Mouse (Mus musculus) adrenal gland, adult 18-20 months (tissue): Measurements from ENCODE around the gene Sipa1l3. TPM values are rescaled to one million over a fixed set of nuclear protein-coding genes. Genes with fewer than 3 reads are reported as not detected.

Experiments
- DNase-seq, 2 experiments: peaks; one replicate each; pipeline ENCODE4 v3.0.0; 2021 to 2022; ENCODE audit warnings: low spot score in 2 of 2
- total RNA-seq, 2 experiments: library from RNA; stranded (reverse); gene quantifications; 1 replicate in 1 of 2; 2 replicates in 1 of 2; pipeline ENCODE4 v1.2.3; 2021

Sipa1l3 gene
- total RNA-seq, 2 experiments from 2014 or later = 23.5 to 42.5 TPM

DNA sequence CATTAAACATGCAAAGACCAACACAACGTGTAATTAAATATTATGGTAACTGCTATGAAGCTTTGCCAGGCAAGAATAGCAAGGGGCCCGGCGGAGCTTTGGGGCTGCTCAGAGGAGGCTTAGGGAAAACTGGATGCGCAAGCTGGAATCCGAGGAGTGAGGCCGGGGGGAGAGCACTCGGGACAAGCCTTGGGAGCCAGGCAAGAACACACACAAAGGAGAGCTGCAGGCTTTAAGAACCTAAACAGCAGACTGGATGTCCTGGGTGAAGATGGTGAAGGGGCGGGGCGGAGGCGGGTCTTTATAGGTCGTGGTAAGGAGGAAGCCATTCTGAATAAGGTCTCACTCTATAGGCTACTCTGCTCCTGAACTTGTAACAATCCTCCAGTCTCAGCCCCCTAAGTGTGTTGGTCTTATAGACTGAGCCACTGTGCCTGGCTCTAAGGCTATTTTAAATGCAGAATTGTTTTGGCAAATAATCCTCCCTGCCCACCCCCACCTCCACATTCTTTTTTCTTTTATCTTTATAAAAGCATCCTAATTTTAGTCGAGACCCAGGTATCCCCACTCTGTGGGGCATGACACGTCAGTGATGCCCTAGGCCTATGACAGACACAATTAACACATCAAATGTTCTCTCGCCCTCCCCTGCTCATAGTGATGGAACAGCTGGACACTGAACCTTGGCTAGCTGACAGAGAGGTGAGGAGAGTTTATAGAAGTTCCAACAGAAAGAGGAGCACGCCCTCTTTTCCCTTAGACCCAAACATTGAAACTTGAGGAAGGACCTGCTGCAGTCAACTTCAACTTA is 36.9 kb downstream of the Sipa1l3 start:
- no peak for DNase-seq

DNA sequence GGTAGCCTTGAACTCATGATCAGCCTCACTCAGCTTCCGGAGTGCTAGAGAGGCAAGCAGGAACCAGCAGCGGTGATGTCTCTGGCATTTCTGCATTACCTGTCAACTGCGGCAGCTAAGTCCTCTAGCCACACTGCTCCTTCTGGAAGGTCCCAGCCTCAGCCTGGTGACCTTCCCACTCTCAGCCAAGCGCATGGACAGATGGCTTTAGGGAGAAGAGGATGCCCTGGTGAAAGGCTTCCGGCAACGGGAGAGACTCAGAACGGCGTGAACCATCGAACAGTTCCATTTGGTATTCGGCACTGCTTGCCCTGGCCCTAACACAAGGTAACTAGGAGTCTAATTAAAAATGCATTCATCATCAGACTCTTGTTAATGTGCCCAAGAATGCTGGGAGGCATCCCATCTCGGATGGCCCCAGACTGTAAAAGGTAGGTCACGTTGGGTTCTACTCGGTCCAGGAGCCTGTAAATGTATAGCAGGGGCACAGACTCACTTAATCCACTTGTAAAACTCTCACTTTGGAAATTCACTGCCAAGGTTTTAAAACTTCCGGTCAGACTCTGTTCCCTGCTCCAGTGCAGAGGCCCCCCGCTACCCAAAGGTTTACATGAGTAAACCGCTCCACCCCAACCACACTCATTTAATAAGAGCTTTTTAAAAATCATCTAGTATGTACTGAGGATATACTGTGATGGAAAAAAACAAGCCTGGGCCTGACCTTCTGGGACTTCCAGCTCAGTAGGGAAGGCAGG is 37.7 kb downstream of the Sipa1l3 start:
- DNase-seq = no peak

DNA sequence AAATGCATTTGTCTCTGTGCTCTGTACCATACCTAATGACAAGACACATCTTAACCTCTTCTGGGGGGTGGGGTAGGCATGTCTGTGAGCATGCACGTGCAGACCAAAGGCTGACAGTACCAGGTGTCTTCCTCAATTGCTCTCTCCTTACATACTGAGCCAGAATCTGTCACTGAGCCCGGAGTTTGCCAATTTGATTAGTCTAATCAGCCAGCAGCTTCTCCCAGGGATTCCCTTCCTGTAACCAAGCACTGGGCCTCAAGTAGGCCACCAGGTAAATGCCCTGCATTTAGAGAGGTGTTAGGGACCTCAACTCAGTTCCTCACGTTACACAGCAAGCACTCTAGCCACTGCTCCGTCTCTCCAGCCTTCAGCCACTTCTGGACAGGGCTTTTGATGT is 38.3 kb downstream of the Sipa1l3 start:
- no peak for DNase-seq

DNA sequence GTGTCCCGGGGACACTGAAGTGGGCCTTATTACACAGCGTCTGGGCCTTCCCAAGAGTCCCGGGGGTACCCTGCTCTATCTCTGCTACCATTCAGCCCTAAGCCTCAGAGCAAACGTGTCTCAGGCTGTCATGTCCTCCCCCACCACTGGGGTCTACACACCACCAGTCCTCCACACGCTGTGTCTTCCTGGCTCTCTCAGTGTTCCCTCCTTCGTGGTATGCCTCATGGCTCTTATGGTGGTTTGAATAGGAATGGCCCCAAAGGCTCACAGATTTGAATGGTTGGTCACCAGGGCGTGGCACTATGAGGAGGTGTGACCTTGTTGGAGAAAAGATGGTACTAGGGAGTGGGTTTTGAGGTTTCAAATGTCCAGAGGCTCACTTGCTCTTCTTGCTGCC is 43.4 kb downstream of the Sipa1l3 start:
- DNase-seq = no peak

DNA sequence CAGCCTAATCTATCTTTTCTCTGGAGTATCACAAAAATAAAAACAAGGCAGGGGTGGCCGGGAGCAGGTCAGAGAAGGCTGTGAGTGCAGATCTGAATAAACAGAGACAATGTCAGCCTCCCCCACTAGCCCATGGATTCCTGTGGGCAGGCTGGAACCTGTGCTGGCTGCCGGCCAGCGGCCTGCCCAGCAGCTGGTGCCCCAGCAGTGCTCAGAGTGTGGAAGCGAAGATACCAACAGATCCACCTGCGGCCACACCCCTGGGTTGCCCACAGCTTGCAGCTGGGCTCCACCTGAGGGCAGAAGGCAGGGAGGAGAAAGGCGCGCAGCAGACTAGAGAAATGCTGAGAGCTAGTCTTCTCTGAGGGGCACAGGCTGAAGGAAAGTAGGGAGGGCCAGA is 47.1 kb downstream of the Sipa1l3 start:
- DNase-seq = no peak

DNA sequence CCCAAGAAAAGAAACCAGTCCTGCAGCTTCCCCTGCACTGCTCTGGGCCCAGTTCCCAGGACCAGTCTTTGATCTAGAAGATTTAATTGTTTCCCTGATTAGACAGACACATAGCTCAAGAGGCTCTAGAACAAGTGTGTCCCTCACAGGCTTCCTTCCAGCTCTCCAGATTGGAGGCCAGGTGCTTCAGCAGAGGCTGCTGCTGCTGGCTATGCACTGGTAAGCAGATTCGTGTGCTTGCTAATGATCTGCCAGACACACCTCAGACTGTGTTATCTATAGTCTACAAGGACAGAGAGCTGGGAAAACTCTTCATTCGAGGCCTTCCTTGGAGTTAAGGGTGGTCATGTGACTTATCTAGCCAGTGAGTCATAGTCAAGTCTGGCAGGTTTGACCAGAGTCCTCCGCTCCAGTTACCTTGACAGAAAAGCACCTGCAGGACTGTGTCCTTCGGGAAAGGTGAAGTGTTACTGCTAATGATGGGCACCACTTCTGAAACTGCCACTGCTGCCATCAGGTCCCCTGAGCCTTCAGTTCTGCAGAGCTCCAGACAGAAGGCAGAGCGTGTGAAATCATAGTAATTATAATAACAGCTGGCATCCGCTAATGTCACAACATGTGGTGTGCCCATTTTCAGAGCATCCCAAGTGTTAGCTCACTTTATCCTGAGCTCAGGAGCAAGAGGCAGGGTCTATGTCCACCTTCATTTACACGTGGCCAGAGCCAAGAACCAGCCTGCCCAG is 48.7 kb downstream of the Sipa1l3 start:
- DNase-seq = no peak

DNA sequence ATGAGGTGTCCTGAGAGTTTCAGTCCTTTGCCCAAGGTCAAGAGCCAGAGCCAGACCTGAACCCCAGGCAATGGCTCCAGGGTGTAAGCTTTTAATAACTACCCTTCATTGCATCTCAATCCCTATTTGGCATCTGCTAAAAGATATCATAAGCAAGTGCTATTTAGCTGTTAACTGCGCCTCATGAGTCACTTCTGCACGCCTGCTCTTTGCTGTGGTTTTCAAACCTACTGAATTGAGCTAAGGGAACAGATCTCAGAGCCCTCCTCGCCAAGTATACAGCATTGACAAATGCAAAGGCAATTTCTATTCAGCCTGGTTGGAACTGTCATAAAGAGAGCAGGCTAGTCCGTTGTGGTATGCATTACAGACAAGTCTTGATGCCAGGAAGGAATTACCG is 49.8 kb downstream of the Sipa1l3 start:
- no peak for DNase-seq

DNA sequence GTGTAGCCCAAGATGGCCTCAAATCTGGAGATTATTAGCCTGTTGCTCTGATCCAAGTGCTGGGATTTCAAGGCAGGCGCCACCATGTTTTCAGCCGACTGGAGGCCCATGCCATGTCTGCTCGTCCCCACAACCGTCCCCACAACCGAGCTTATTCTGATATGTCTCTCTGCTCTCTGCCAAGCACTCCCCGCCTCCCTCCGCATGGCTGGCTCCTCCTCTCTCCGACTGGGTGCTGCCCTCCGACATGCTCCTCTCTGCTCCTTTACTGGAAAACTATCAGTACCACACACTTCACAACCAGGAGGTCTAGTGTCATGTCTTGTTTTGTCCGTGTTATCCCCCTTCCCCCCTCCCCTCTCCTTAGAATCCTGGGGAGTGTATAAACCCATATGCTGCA is 51.9 kb downstream of the Sipa1l3 start:
- no peak for DNase-seq

DNA sequence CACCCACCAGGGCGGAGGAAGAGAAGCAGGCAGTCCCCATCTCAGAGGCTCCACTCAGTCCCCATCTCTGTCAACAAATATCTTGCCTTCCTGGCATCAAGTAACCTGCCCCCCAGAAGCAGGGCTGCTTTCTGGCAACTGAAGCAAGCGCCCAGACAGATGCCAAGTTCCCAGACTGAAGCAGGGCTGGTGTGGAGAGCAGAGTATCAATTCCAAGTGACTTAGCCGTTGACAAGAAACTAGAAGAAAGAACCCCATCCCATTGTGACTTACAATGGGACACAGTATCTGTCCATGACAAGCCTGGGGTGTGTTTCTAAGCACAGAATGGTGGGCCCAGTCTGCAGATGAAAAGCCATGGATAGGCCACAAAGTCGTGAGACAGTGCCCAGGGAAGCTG is 52.7 kb downstream of the Sipa1l3 start:
- DNase-seq = no peak

DNA sequence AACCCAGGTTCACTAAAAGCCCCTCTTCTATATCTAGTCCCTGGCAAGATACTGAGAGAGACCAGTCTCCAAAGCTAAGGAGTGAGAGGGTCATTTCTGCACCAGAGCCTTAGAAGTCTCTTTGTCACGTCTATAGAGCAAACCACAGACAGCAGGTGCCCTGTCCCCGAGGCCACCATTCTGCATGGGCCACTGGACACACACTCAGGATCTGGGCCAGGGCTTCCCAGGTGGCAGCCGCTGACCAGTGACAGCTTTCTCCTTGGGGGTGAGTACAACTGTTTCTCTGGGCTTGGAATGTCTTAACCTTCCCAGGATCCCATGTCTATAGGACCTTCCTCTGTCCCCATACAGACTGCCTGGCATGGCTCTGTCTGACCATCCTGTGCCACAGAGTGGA is 55.6 kb downstream of the Sipa1l3 start:
- DNase-seq = no peak

DNA sequence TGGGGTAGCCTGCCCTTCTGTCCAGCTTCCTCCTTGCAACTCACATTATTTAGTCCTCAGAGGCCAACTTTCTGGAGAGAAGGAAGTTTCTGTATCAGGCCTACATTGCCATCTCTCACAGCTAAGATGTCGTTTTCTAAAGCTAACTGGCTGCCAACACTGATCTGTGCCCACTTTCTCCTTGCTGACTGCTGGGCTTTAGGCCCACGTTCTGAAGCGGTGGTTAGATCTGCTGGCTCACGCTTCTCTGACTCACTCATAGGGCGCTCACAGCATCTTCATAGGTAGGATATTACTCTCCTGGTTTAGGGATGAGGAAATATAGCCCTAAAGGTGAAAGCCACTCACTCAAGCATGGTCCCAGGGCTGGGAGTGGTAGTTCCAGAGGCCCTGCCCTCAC is 56.3 kb downstream of the Sipa1l3 start:
- no peak for DNase-seq

DNA sequence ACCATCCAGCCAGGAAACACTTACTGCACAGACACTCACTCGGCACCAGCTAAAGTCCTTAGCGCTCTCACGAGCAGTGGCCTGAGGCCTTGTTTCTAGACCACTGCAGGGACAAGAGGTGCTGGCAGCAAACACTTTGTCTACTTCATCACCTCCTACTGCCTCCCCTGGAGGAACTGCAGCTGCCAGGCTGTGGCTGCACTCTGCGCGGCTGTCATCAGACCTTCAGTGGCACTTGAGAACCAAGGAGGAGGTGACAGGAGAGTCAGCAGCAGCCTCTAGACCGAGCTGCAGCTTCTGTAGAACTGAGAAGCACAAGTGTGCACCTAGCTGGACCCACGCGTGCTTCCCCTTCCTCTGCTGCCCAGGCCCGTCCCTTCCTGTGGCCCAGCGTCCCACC is 56.9 kb downstream of the Sipa1l3 start:
- DNase-seq = no peak

DNA sequence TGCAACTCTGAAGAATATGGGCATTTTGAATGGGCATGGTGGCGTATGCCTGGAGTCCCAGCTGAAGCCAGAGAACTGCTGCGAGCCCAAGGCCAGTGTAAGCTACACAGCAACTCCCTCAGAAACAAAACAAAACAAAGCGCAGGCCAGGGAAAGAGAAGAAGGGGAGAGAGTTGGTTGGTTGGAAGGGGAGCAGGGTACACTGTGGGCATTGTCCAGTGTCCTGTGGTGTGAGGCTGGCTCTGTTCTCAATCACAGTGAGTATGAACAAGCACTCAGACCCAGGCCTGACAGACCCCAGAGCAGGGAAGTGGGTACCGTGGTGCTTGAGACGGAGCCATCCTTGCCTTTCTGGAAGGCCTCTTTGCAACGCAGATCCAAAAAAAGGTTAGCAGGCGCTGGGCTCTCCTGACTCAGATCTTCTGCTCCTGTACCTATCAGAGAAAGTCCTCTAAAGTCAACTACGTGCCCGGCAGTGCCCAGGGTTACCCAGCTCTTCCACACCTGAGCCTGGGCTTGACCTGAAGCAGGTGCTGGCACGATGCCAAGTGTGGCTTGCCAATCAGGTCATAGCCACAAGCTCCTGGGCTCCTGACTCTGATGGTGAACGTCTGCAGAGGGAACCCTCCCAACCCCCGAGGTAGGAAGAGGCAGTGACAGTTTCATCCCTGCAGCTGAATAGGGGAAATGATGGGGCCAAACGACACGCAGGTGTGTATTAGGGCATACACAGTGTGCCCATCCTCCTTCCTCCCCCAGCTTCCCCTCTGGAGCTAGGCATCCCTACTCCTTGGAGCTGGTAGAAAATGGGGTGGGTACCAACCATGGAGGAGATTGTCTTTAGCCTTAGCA is 59.3 kb downstream of the Sipa1l3 start:
- DNase-seq = no peak

DNA sequence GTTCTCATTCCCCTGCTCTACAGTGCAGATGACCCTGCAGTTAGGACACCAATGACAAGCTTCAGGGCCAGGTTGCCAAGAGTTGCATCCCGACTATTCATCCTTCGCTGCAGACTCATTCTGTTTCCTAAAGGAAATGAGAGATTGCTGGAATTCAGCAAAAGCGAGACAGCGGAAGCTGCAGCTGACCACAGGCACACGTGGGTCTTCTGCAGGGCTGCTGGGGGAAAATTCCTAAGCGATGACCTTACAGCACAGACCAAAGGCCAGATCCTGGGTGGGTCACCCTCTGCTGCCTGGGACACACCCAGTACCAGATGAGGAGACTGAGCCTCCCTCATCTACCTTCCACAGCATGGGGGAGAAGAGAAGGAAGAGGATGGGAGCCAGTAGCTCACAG is 60.7 kb downstream of the Sipa1l3 start:
- DNase-seq = no peak

DNA sequence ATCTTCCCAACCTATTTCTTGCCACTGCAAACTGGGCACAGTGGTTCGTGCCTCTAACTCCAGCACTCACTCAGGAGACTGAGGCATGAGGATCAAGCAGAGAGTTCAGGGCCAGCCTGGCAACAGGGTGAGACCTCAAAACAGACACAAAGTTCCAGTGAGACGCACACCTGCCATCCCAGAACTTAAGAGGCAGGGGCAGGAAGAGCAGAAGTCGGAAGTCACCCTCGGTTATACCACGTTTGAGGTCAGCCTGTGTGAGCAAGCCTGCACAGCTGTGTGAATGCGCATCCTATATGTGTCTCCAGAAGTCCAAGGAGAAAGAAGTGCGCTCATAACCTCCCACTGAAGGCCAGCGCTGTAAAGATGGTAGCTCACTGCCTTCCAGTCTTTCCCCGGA is 61.7 kb downstream of the Sipa1l3 start:
- DNase-seq = no peak

DNA sequence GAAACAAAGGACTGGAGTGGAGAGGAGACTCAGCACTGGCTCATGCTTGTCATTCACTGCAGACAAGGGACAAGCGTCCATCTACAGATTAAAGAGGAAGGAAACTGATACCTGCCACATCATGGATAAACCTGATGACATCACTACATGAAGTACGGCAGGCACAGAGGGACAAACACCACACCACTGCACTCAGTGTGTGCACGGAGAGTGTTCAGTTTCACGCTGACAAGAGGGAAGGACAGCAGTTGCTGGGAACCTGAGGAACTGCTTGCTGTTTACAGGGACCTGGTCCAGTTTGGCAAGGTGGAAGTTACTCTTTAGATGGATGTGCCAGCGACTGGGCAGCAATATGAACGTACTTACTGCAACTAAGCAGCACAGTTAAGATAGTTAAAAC is 62.9 kb downstream of the Sipa1l3 start:
- DNase-seq = no peak

DNA sequence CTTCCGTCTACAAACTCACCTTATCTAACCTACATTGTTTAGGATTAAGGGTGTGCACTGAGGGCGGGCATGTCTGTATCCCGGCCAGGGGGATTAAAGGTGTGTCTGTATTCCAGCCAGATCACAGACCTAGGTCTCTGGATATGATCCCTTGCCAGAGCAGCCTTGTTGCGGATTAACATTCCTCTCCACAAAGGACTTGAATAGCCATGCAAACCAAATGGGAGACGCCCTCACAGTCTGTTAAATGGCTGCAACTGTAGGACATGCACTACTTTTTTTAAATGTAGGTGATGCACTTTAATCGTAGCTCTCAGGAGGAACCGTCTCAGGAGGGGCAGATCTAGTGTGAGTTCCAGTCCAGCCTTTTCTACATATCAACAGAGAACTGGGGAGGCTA is 63.5 kb downstream of the Sipa1l3 start:
- DNase-seq = no peak

DNA sequence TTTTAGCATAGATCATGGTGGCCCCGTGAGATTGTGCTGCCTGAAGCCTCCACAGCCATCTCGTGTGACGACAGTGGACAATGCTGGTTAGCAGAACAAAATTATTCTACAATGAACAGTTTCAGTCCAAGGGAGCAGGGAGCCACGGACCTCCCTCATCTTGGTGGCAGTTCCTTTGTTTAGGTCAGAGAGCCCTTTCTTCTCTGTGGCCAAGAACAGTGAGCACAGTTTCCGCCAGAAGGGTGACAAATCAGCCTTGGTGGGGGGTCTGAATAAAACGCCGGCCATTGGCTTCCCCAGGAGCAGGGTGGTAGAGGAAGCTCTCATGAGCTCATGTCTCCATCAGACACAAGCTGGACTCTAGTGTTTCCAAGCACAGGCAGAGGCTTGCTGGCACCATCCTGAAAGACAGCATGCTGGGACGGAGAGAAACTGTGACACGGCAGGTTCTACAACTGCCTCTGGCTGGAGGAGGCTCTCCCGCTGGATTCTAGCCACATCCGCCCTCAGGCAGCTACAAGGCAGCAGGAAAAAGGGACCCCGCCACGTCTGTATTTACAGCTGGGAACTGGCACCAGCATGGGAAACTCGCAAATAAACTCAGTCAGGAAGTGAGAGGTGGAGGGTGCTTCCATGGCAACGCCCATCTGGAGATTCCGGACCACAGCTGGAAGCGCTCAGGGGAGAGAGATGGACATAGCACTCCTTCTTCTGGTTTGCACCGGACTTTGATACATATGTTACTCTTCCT is 65.3 kb downstream of the Sipa1l3 start:
- peak in 1 of 2 experiments; percentile 42 for DNase-seq

DNA sequence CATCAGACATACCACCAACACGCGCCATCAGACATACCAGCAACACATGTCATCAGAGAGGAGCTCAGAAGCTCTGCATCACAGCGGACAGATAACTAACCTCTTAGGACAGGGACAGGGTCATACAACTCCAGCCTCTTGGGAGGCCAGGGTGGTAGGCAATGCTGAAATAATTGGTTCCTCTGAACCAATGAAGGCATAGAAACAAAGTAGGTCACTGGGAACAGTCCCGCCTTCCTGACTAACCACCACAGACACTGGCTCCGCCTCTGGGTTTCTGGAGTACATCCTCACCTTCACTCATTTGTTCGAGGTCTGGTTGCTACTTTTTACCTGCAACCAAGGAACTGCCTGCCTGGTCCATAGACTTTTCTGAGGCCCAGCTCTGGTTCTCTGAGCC is 66.1 kb downstream of the Sipa1l3 start:
- DNase-seq = no peak

DNA sequence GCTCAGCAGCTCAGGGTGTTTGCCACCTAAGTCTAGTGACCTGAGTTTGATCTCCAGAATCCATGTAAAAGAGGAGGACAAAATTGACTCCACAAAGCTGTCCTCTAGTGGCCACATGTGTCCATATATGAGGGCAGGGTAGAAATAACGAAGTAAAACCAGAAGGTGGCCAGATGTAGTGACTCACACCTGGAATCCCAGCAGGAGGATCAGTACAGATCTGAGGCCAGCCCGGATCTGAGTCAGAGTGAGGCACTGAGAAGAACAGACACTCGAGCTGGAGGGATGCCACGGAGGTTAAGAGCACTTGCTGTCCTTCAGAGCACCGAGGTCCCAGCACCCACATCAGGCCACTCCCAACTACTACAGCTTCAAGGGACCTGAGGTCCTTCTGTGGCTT is 68.3 kb downstream of the Sipa1l3 start:
- DNase-seq = peak; percentile 48 to 67
